Mouse (Mus musculus) E14TG2a.4 (cell line): ENCODE results near the gene Iapp.

Experiments
- CTCF ChIP-seq: conservative IDR thresholded peaks from 2 replicates; pipeline ENCODE4 v1.5.1; 2014; ENCODE audit warnings: low read length
- NANOG ChIP-seq: IDR thresholded peaks from 2 replicates; pipeline ENCODE4 v1.6.1; 2014; ENCODE audit warnings: borderline replicate concordance, low read length, mixed read lengths
- POU5F1 ChIP-seq: IDR thresholded peaks from 2 replicates; pipeline ENCODE4 v1.6.1; 2014; ENCODE audit warnings: low read length, borderline replicate concordance

- TF ChIP-seq CTCF (no peak), POU5F1 (no peak), NANOG (no peak)
Measured at GRCm38 (mm10) chr6:142346181-142347110, 48.2 kb downstream of the Iapp start.
